Comparison of ENCODE assay signal across 7 mouse cellular contexts in the genomic region with DNA sequence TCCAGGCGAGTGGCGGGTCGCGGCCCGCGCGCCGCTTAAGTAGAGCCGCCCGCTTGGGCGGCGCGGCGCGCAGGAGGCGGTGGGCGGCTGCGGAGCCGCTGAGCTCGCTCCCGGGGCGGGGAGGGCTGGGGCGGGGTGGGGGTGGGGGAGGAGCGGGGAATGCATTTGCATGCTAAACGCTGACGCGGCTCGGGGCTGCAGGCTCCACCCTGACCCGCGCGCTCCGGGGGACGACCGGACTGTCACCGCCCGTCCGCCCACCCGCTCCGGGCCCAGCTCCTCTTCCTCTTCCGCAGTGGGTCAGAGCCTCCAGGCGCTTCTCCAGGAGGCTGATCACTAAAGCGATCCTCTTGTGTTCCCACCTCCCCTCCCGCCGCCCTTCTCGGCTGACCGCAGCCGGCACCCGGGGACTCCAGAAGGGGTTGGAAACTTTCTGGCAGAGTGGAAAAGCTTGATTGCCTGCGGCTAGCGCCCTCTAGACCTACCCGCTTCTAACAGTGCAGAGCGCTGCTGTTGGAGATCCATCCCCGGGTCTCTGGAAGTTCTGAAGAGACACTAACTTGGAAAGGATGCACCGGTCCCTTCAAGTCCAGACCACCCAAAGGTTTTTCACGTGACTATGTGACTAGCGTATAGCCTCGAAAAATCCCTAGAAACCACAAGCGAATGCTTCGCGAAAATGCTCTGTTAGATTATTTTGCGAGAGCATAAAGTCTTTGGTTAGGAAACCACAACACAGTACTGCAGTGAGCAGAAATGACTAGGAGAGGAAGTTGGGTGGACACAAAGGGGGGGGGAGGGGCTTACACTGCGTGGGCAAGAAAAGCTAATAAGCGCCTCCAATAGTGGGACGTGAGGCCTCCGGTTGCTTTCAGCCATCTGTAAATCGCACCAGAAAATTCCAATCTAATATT. TPM values are rescaled to one million over a fixed set of nuclear protein-coding genes. Genes with fewer than 3 reads are reported as not detected.
DNase-seq lines count a peak whose midpoint lies in the region; ATAC-seq and TF ChIP-seq lines count a peak whose summit lies in the region.

Kctd12 (minus strand) TSS at position 11 of the 914 bp plus-strand sequence.

- H3K36me3 ChIP-seq in kidney, adult 2 months (ENCODE audit: control insufficient read depth, insufficient read depth, low read length): no peaks in the 10 kb centered on the region
- no peaks in the 10 kb centered on the region; the same call in 1 of the 2 replicates for H3K36me3 ChIP-seq in limb, embryonic 13.5 days
- no peaks in the 10 kb centered on the region for H3K36me3 ChIP-seq in midbrain, embryonic 14.5 days (ENCODE audit: control insufficient read depth, insufficient read depth, low read length)

- no peaks in the 10 kb centered on the region for H3K27me3 ChIP-seq in kidney, adult 2 months (replicated peaks; ENCODE audit: control insufficient read depth, insufficient read depth, low read length)
- peaks cover 9% of the 10 kb centered on the region; the same call in 1 of the 2 replicates for H3K27me3 ChIP-seq in limb, embryonic 13.5 days
- no peaks in the 10 kb centered on the region for H3K27me3 ChIP-seq in midbrain, embryonic 14.5 days (ENCODE audit: control insufficient read depth, insufficient read depth, low read length)

- no peaks in the 10 kb centered on the region for H3K9me3 ChIP-seq in limb, embryonic 13.5 days
- H3K9me3 ChIP-seq in midbrain, embryonic 14.5 days (ENCODE audit: control insufficient read depth, low read length): no peaks in the 10 kb centered on the region

- peak within 1 kb of the TSS; percentile 99 for H3K27ac ChIP-seq in bone marrow macrophage, adult 2 months (ENCODE audit: insufficient read depth, low read depth, low read length)
- peak within 1 kb of the TSS; percentile 82 for H3K27ac ChIP-seq in embryonic fibroblast, embryonic 13.5 days (ENCODE audit: insufficient read depth, low read length)
- H3K27ac ChIP-seq in kidney, adult 2 months (ENCODE audit: insufficient read depth, low read depth, low read length): peak within 1 kb of the TSS; percentile 93
- peak within 1 kb of the TSS; percentile 94 for H3K27ac ChIP-seq in limb, embryonic 13.5 days
- H3K27ac ChIP-seq in midbrain, embryonic 14.5 days (replicated peaks; ENCODE audit: low read depth, low read length): peak within 1 kb of the TSS; percentile 84

- peak; percentile 90 for DNase-seq in heart, adult 8-10 months (ENCODE audit: low spot score)
- DNase-seq in kidney, adult 2 months: peak; percentile 95
- peak; percentile 90 for DNase-seq in midbrain, embryonic 14.5 days
- DNase-seq in spleen, adult 12 weeks (ENCODE audit: low spot score): peak; percentile 65

- 2% methylated on average over 60 of the region's 66 CpGs for WGBS in kidney, adult 2 months
- WGBS in limb, embryonic 13.5 days: 2% methylated on average over 57 of the region's 66 CpGs
- 3% methylated on average over 45 of the region's 66 CpGs for WGBS in midbrain, embryonic 14.5 days

- TF ChIP-seq POLR2A in bone marrow macrophage, adult 2 months (IDR thresholded peaks at IDR 0.05; ENCODE audit: borderline replicate concordance, low read depth, low read length): peak; percentile 96
- TF ChIP-seq POLR2A in embryonic fibroblast, embryonic 13.5 days (IDR thresholded peaks at IDR 0.05; ENCODE audit: low read depth, low read length): no peak; the same call in 1 of the 2 replicates
- TF ChIP-seq POLR2A in kidney, adult 2 months (IDR thresholded peaks at IDR 0.05; ENCODE audit: low read depth, low read length): no peak

- H3K4me3 ChIP-seq in bone marrow macrophage, adult 2 months (ENCODE audit: insufficient read depth, low read length): peak within 1 kb of the TSS; percentile 93
- peak within 1 kb of the TSS; percentile 47 for H3K4me3 ChIP-seq in embryonic fibroblast, embryonic 13.5 days (ENCODE audit: insufficient read depth, low read length)
- H3K4me3 ChIP-seq in kidney, adult 2 months (ENCODE audit: insufficient read depth, low read depth, low read length): peak within 1 kb of the TSS; percentile 81
- H3K4me3 ChIP-seq in limb, embryonic 13.5 days: peak within 1 kb of the TSS; percentile 84
- H3K4me3 ChIP-seq in midbrain, embryonic 14.5 days (replicated peaks; ENCODE audit: low read depth, low read length): peak within 1 kb of the TSS; percentile 72

- peak; percentile 39; the same call in 1 of the 2 replicates for TF ChIP-seq CTCF in bone marrow macrophage, adult 2 months (IDR thresholded peaks at IDR 0.05; ENCODE audit: low read depth, low read length)
- TF ChIP-seq CTCF in embryonic fibroblast, embryonic 13.5 days (IDR thresholded peaks at IDR 0.05; ENCODE audit: borderline replicate concordance, insufficient read depth, low read length): peak; percentile 35; the same call in 1 of the 2 replicates
- TF ChIP-seq CTCF in kidney, adult 2 months (conservative IDR thresholded peaks at IDR 0.05; ENCODE audit: insufficient read depth, insufficient read length, low read depth, low read length): peak; percentile 50

- H3K4me1 ChIP-seq in bone marrow macrophage, adult 2 months (ENCODE audit: control insufficient read depth, insufficient read depth, low read length): peaks cover 12% of the 10 kb centered on the region
- no peaks in the 10 kb centered on the region; the same call in 1 of the 2 replicates for H3K4me1 ChIP-seq in embryonic fibroblast, embryonic 13.5 days (ENCODE audit: control insufficient read depth, insufficient read depth, low read length)
- no peaks in the 10 kb centered on the region for H3K4me1 ChIP-seq in kidney, adult 2 months (ENCODE audit: control insufficient read depth, insufficient read depth, low read length)
- H3K4me1 ChIP-seq in limb, embryonic 13.5 days: peaks cover 14% of the 10 kb centered on the region; the same call in 1 of the 2 replicates
- H3K4me1 ChIP-seq in midbrain, embryonic 14.5 days (ENCODE audit: control insufficient read depth, insufficient read depth, low read length): peaks cover 14% of the 10 kb centered on the region; the same call in 1 of the 2 replicates

- peak; percentile 93 for ATAC-seq in limb, embryonic 13.5 days (ENCODE audit: low FRiP score, low read depth)
- ATAC-seq in midbrain, embryonic 14.5 days (ENCODE audit: low FRiP score, low TSS enrichment): peak; percentile 89

- peak within 1 kb of the TSS; percentile 87 for H3K4me2 ChIP-seq in limb, embryonic 13.5 days (replicated peaks)
- peak within 1 kb of the TSS; percentile 90 for H3K4me2 ChIP-seq in midbrain, embryonic 14.5 days (ENCODE audit: low read length)

- peak within 1 kb of the TSS; percentile 92 for H3K9ac ChIP-seq in limb, embryonic 13.5 days
- peak within 1 kb of the TSS; percentile 75 for H3K9ac ChIP-seq in midbrain, embryonic 14.5 days (replicated peaks; ENCODE audit: low read length)

RNA-seq across cellular contexts. Expression of gene Kctd12, which starts in this region (rescaled TPM):
- polyA plus RNA-seq in bone marrow macrophage, adult 2 months (2012; ENCODE audit: insufficient read depth, insufficient read length, missing spikeins): 131 TPM in 2 replicates
- polyA plus RNA-seq in embryonic fibroblast, embryonic 13.5 days (2011; ENCODE audit: insufficient read length, low read depth, missing spikeins): 19.0 and 38.8 TPM in 2 replicates
- total RNA-seq in heart, adult 8-10 months (2022): 10 to 100 TPM; 13.4 to 20.0 (median 18.0) TPM
- 16.7 and 17.8 TPM in 2 replicates for polyA plus RNA-seq in kidney, adult 2 months (2012; rRNA removed)
- 41.4 and 45.1 TPM in 2 replicates for polyA plus RNA-seq in limb, embryonic 13.5 days (2015; fragmentation: Nextera tagmentation; extraction: Ambion mirVana)
- 18.0 and 22.7 TPM in 2 replicates for polyA plus RNA-seq in midbrain, embryonic 14.5 days (2014; fragmentation: Nextera tagmentation; extraction: Ambion mirVana)

Comparison
In these comparisons a context has a peak if more than half of its experiments do, and no peak if none do; other contexts are left out.
1. Peak in every context shown above with its lines: DNase-seq, ATAC-seq, H3K4me3 ChIP-seq and H3K27ac ChIP-seq.